Mouse (Mus musculus) liver, postnatal 0 days (tissue): Measurements from ENCODE around the gene Rcbtb2.
A peak's percentile ranks its signal among the peaks of the same experiment; 100 is the strongest.

Source experiments
- CTCF ChIP-seq: sonication (generic); IDR thresholded peaks from 2 replicates; pipeline ENCODE4 v1.5.1; 2016; ENCODE audit warnings: antibody characterized with exemption, low read depth
- EP300 ChIP-seq: IDR thresholded peaks from 2 replicates; pipeline ENCODE4 v1.6.1; 2016; ENCODE audit warnings: antibody characterized with exemption, low read depth, mild to moderate bottlenecking

DNA sequence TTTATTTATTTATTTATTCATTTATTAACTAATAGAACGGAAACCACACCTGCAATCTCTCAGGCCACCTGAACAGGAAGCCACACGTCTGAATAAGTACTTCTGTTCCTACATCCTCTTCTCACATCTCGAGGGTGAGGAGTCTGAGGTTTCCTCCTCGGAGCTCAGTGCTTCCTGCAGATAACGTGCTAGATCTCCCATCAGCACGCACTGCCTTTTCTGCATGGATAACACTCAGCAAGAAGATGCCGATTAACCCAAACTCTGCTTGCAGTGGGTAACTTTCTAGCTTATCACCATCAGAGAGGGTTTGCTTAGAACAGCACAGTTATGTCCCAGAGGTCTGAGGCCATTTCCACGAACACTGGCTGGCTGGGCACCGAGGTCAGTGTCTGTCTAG is 949 bp downstream of the Rcbtb2 start:
- no peak for TF ChIP-seq CTCF
- TF ChIP-seq EP300: peak; percentile 54; the same call in 1 of the 2 replicates
